Comparison of ENCODE assay signal across 8 mouse cellular contexts in the genomic region with DNA sequence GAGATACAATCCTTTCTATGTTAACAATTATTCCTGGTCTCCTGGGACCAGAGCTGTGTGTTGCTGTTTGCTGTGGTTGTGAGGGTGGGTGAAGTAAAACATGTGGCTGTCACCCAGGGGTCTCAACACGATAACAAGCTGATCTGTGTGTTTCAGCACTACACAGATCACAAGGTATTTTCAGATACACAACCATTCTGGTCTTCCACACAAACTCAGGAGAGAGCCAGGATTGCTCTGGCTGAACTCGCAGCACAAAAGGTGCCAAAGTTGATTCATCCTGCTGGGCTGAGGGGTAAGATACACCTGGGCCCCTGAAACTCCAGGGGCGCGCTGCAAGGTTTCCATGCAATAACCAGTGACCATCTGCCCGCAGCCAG. TPM values are rescaled to one million over a fixed set of nuclear protein-coding genes. Genes with fewer than 3 reads are reported as not detected.
DNase-seq lines count a peak whose midpoint lies in the region; ATAC-seq and TF ChIP-seq lines count a peak whose summit lies in the region.

No protein-coding gene starts in this region.

- no peak for TF ChIP-seq EP300 in lung, postnatal 0 days (IDR thresholded peaks at IDR 0.05)

- no peaks in the 10 kb centered on the region for H3K36me3 ChIP-seq in lung, postnatal 0 days (ENCODE audit: insufficient read depth, low read length)
- no peaks in the 10 kb centered on the region for H3K36me3 ChIP-seq in limb, embryonic 13.5 days
- H3K36me3 ChIP-seq in stomach, embryonic 14.5 days (ENCODE audit: control insufficient read depth, insufficient read depth, low read length): no peaks in the 10 kb centered on the region

- peaks cover 2% of the 10 kb centered on the region; the same call in 1 of the 2 replicates for H3K27me3 ChIP-seq in cerebellum, adult 2 months (ENCODE audit: control insufficient read depth, insufficient read depth, low read length)
- 0 out of 2 replicates have a peak, but pooled peaks cover 9% of the 10 kb centered on the region for H3K27me3 ChIP-seq in lung, postnatal 0 days (replicated peaks; ENCODE audit: insufficient read depth, low read length)
- H3K27me3 ChIP-seq in limb, embryonic 13.5 days: peaks cover 53% of the 10 kb centered on the region
- peaks cover 10% of the 10 kb centered on the region; the same call in 1 of the 2 replicates for H3K27me3 ChIP-seq in stomach, embryonic 14.5 days (ENCODE audit: control insufficient read depth, insufficient read depth, low read length)

- H3K9me3 ChIP-seq in lung, postnatal 0 days (ENCODE audit: low read length): no peaks in the 10 kb centered on the region
- H3K9me3 ChIP-seq in limb, embryonic 13.5 days: no peaks in the 10 kb centered on the region
- no peaks in the 10 kb centered on the region for H3K9me3 ChIP-seq in stomach, embryonic 14.5 days (ENCODE audit: control insufficient read depth, low read depth, low read length)

- H3K9ac ChIP-seq in lung, postnatal 0 days (replicated peaks; ENCODE audit: low read depth): no peak overlapping the region
- peak overlapping the region; percentile 62 for H3K9ac ChIP-seq in limb, embryonic 13.5 days
- no peak overlapping the region for H3K9ac ChIP-seq in stomach, embryonic 14.5 days (replicated peaks; ENCODE audit: low read depth, low read length)

- TF ChIP-seq CTCF in cerebellum, adult 2 months (IDR thresholded peaks at IDR 0.05; ENCODE audit: borderline replicate concordance, insufficient read depth, low read depth, low read length): no peak
- no peak for TF ChIP-seq CTCF in lung, postnatal 0 days (IDR thresholded peaks at IDR 0.05)

- ATAC-seq in lung, postnatal 0 days: no peak
- ATAC-seq in limb, embryonic 13.5 days (ENCODE audit: low FRiP score, low read depth): no peak
- no peak for ATAC-seq in stomach, embryonic 14.5 days (ENCODE audit: insufficient number of reproducible peaks, insufficient read depth, low FRiP score, low read depth)

- H3K4me3 ChIP-seq in cerebellum, adult 2 months (replicated peaks; ENCODE audit: insufficient read depth, low read depth, low read length): peak overlapping the region; percentile 54
- H3K4me3 ChIP-seq in lung, postnatal 0 days (ENCODE audit: low read depth, low read length): peak overlapping the region; percentile 37
- peak overlapping the region; percentile 58 for H3K4me3 ChIP-seq in limb, embryonic 13.5 days
- H3K4me3 ChIP-seq in stomach, embryonic 14.5 days (ENCODE audit: low read depth, low read length): peak overlapping the region; percentile 46

- H3K4me1 ChIP-seq in cerebellum, adult 2 months (ENCODE audit: control insufficient read depth, insufficient read depth, low read length): peaks cover under 1% of the 10 kb centered on the region; the same call in 1 of the 2 replicates
- peaks cover 4% of the 10 kb centered on the region for H3K4me1 ChIP-seq in lung, postnatal 0 days (ENCODE audit: insufficient read depth, low read depth, low read length)
- H3K4me1 ChIP-seq in limb, embryonic 13.5 days: peaks cover 12% of the 10 kb centered on the region
- H3K4me1 ChIP-seq in stomach, embryonic 14.5 days (ENCODE audit: control insufficient read depth, insufficient read depth, low read length): no peaks in the 10 kb centered on the region

- peak overlapping the region; percentile 89 for H3K4me2 ChIP-seq in lung, postnatal 0 days (replicated peaks; ENCODE audit: low read depth, low read length)
- H3K4me2 ChIP-seq in limb, embryonic 13.5 days (replicated peaks): peak overlapping the region; percentile 96
- peak overlapping the region; percentile 97 for H3K4me2 ChIP-seq in stomach, embryonic 14.5 days (replicated peaks; ENCODE audit: low read depth, low read length)

- WGBS in cerebellum, adult 2 months: 16% methylated on average over 5 of the region's 5 CpGs
- 14% methylated on average over 5 of the region's 5 CpGs for WGBS in lung, postnatal 0 days
- whole genome bisulfite sequencing in limb, embryonic 13.5 days: 11% methylated on average over 5 of the region's 5 CpGs
- 19% methylated on average over 5 of the region's 5 CpGs for WGBS in stomach, embryonic 14.5 days

- no peak for DNase-seq in cerebellum, adult 2 months
- no peak for DNase-seq in cerebellum, adult 9-11 months
- no peak for DNase-seq in lung, postnatal 0 days (ENCODE audit: low spot score)
- no peak for DNase-seq in lung, postnatal 36 days
- DNase-seq in adrenal gland, postnatal 36 days: no peak
- no peak for DNase-seq in spleen, adult 12 weeks (ENCODE audit: low spot score)

- TF ChIP-seq POLR2A in cerebellum, adult 2 months (IDR thresholded peaks at IDR 0.05; ENCODE audit: borderline replicate concordance, insufficient read depth, low read length): no peak

- no peak overlapping the region for H3K27ac ChIP-seq in cerebellum, adult 2 months (ENCODE audit: insufficient read depth, low read length)
- no peak overlapping the region for H3K27ac ChIP-seq in lung, postnatal 0 days (ENCODE audit: low read length)
- no peak overlapping the region for H3K27ac ChIP-seq in limb, embryonic 13.5 days
- H3K27ac ChIP-seq in stomach, embryonic 14.5 days (ENCODE audit: low read length): no peak overlapping the region

RNA-seq across cellular contexts. Expression of a gene that starts 54.5 kb away (rescaled TPM):
- 3.4 TPM in 2 replicates for polyA plus RNA-seq in cerebellum, adult 2 months (2012; rRNA removed)
- polyA plus RNA-seq in lung, postnatal 0 days (2015; fragmentation: Nextera tagmentation; extraction: Ambion mirVana): 0.79 and 1.1 TPM in 2 replicates
- polyA plus RNA-seq in limb, embryonic 13.5 days (2015; fragmentation: Nextera tagmentation; extraction: Ambion mirVana): 0.11 and 0.14 TPM in 2 replicates
- polyA plus RNA-seq in stomach, embryonic 14.5 days (2014; fragmentation: Nextera tagmentation; extraction: Ambion mirVana): 1.1 TPM in 2 replicates
- 1 to 10 TPM; 4.1 to 8.0 TPM for total RNA-seq in adrenal gland, postnatal 36 days (2021)
